Mouse (Mus musculus): ENCODE data around the gene Ski.

DNA sequence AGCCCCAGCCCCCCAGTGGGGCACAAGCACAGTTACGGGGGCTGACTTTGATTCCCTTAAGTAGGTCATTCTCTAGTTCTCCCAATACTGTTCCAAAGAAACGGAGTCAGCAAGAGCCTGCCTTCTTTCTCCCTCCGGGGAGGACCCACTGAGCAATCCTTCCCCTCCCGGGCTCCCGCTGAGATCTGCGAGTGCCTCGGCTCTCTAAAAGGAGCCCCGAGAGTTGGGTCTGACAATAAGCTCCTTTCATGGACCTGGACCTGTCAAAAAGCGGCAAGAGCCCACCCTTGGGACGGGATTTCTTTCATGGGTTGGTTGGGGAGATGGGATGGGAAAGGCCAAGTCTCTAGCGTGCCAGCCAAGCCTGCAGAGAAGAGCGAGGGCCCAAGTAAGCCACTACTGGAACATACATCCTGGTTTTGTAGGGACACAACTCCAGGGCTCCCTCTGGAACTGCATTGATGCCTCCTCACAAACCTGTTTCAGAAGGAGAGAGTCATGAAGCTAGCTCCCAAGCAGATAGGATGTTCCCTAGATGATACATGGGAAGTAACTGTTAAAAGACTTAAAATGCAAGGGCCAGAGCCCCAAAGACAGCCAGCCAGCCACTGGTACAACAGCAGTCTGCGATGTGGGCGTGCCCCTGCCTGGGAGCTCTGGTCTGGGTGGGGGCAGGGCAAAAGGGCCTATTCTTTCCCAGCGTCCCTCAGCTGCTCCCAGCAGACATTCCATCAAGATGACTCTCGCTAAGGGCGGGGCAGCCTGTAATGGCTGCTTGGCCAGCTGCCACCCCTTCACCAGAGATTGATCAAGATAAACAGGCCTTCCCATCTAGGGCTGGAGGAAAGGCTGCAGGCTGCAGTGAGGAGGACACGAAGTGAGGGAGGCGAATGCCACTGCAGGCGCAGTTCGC, 49.2 kb downstream of the Ski start:
- TF ChIP-seq POLR2A (IDR thresholded peaks at IDR 0.05; ENCODE audit: borderline replicate concordance, extremely low read depth, low read depth, low read length) (no peak), CTCF (IDR thresholded peaks at IDR 0.05; ENCODE audit: insufficient read depth, low read length) (no peak)

Measured in lung, adult 2 months (tissue).